13 mouse cellular contexts compared by ENCODE assay signal in the genomic region with DNA sequence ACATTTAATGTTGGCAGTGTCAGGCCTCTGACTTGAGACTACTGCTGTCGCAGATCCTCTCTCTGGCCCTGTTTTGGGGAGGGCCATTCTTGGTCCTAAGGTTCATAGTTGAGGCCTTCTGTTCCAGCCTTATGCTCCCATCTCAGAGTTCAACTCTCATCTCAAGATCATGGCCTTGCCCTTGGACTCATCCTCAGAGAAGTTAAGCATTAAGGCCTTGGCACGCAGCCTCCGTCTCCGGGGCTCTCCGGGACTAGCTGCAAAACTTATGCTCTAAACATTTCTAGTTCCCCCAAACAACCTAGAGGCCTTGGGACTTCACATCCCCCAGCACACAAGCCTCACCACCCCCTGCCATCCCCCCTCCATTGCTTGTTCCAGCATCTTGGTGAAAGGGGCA. TPM values are rescaled to one million over a fixed set of nuclear protein-coding genes. Genes with fewer than 3 reads are reported as not detected.
DNase-seq lines count a peak whose midpoint lies in the region; ATAC-seq and TF ChIP-seq lines count a peak whose summit lies in the region.
"Had no signal": no experiment of that assay in that cellular context is flagged by ENCODE, and none has a peak within 500 bp of the region (broad histone marks: within the 10 kb centered on the region; RNA-seq: fewer than 3 reads in every experiment).

No protein-coding gene starts in this region.

- H3K9me3 ChIP-seq in forebrain, embryonic 13.5 days (replicated peaks), result 0 out of 2 replicates have a peak, but pooled peaks cover 3% of the 10 kb centered on the region
- H3K9me3 ChIP-seq in forebrain, embryonic 12.5 days, result no peaks in the 10 kb centered on the region
- no peaks in the 10 kb centered on the region for H3K9me3 ChIP-seq in midbrain, embryonic 10.5 days (replicated peaks)
- H3K9me3 ChIP-seq in midbrain, embryonic 16.5 days (replicated peaks; ENCODE audit: control insufficient read depth, low read length, poor library complexity, severe bottlenecking), result no peaks in the 10 kb centered on the region
- no peaks in the 10 kb centered on the region for H3K9me3 ChIP-seq in limb, embryonic 14.5 days (ENCODE audit: control insufficient read depth, low read length)
- H3K9me3 ChIP-seq: heart, embryonic 10.5 days had no signal

- H3K4me3 ChIP-seq in forebrain, embryonic 13.5 days, result no peak overlapping the region
- H3K4me3 ChIP-seq in forebrain, embryonic 12.5 days (replicated peaks), result no peak overlapping the region
- no peak overlapping the region for H3K4me3 ChIP-seq in midbrain, embryonic 10.5 days
- H3K4me3 ChIP-seq in midbrain, embryonic 16.5 days (ENCODE audit: low read depth, low read length), result no peak overlapping the region
- no peak overlapping the region for H3K4me3 ChIP-seq in limb, embryonic 14.5 days (replicated peaks; ENCODE audit: low read length)
- H3K4me3 ChIP-seq: heart, embryonic 10.5 days had no signal

- H3K4me2 ChIP-seq in forebrain, embryonic 13.5 days, result no peak overlapping the region
- H3K4me2 ChIP-seq in forebrain, embryonic 12.5 days, result no peak overlapping the region
- H3K4me2 ChIP-seq in midbrain, embryonic 16.5 days (ENCODE audit: low read length), result no peak overlapping the region
- H3K4me2 ChIP-seq in limb, embryonic 14.5 days (replicated peaks; ENCODE audit: low read depth, low read length, severe bottlenecking), result no peak overlapping the region

- H3K9ac ChIP-seq in forebrain, embryonic 13.5 days, result no peak overlapping the region
- no peak overlapping the region for H3K9ac ChIP-seq in forebrain, embryonic 12.5 days
- H3K9ac ChIP-seq in midbrain, embryonic 16.5 days (ENCODE audit: low read depth, low read length), result no peak overlapping the region
- H3K9ac ChIP-seq in limb, embryonic 14.5 days (ENCODE audit: low read depth, low read length, severe bottlenecking), result no peak overlapping the region

- no peaks in the 10 kb centered on the region for H3K36me3 ChIP-seq in forebrain, embryonic 13.5 days (ENCODE audit: poor library complexity, severe bottlenecking)
- H3K36me3 ChIP-seq in forebrain, embryonic 12.5 days (replicated peaks), result no peaks in the 10 kb centered on the region
- H3K36me3 ChIP-seq in midbrain, embryonic 10.5 days, result no peaks in the 10 kb centered on the region
- H3K36me3 ChIP-seq in midbrain, embryonic 16.5 days (ENCODE audit: control insufficient read depth, insufficient read depth, low read length), result no peaks in the 10 kb centered on the region
- no peaks in the 10 kb centered on the region for H3K36me3 ChIP-seq in limb, embryonic 14.5 days (ENCODE audit: control insufficient read depth, insufficient read depth, low read length)
- H3K36me3 ChIP-seq: heart, embryonic 10.5 days had no signal

- no peak for TF ChIP-seq POLR2A in limb, embryonic 14.5 days (IDR thresholded peaks at IDR 0.05; ENCODE audit: borderline replicate concordance, extremely low read depth, insufficient read depth, insufficient read length)

- H3K27ac ChIP-seq in forebrain, embryonic 13.5 days, result 0 out of 2 replicates have a peak overlapping the region, but pooled peaks have one; percentile 25
- no peak overlapping the region for H3K27ac ChIP-seq in forebrain, embryonic 12.5 days
- peak overlapping the region; percentile 65 for H3K27ac ChIP-seq in midbrain, embryonic 10.5 days (replicated peaks)
- H3K27ac ChIP-seq in midbrain, embryonic 16.5 days (ENCODE audit: low read length), result no peak overlapping the region
- 0 out of 2 replicates have a peak overlapping the region, but pooled peaks have one; percentile 1 for H3K27ac ChIP-seq in limb, embryonic 14.5 days (replicated peaks; ENCODE audit: low read depth, low read length)
- H3K27ac ChIP-seq: heart, embryonic 10.5 days had no signal

- H3K4me1 ChIP-seq in forebrain, embryonic 13.5 days, result peaks cover 26% of the 10 kb centered on the region
- H3K4me1 ChIP-seq in forebrain, embryonic 12.5 days, result peaks cover 18% of the 10 kb centered on the region
- H3K4me1 ChIP-seq in midbrain, embryonic 10.5 days, result peaks cover 29% of the 10 kb centered on the region
- peaks cover 15% of the 10 kb centered on the region for H3K4me1 ChIP-seq in midbrain, embryonic 16.5 days (ENCODE audit: control insufficient read depth, insufficient read depth, low read length)
- H3K4me1 ChIP-seq in limb, embryonic 14.5 days (ENCODE audit: control insufficient read depth, insufficient read depth, low read length), result peaks cover 13% of the 10 kb centered on the region

- WGBS in forebrain, embryonic 13.5 days, result 97% methylated on average over 5 of the region's 5 CpGs
- 97% methylated on average over 5 of the region's 5 CpGs for WGBS in forebrain, embryonic 12.5 days
- 93% methylated on average over 5 of the region's 5 CpGs for WGBS in midbrain, embryonic 10.5 days
- 93% methylated on average over 5 of the region's 5 CpGs for WGBS in midbrain, embryonic 16.5 days
- WGBS in limb, embryonic 14.5 days, result 94% methylated on average over 5 of the region's 5 CpGs

- ATAC-seq in forebrain, embryonic 13.5 days, result no peak
- no peak for ATAC-seq in forebrain, embryonic 12.5 days (ENCODE audit: low FRiP score)
- no peak for ATAC-seq in midbrain, embryonic 16.5 days
- no peak for ATAC-seq in limb, embryonic 14.5 days (ENCODE audit: low FRiP score, low read depth)
- ATAC-seq in erythroblast, adult 5-6 weeks (replicated peaks; ENCODE audit: low FRiP score, poor library complexity, severe bottlenecking), result no peak

- no peak for DNase-seq in midbrain, embryonic 10.5 days (ENCODE audit: low spot score)
- DNase-seq in kidney, adult 18-20 months, result peak; percentile 57
- DNase-seq in limb, embryonic 14.5 days (ENCODE audit: low spot score), result no peak
- no peak for DNase-seq in ovary, postnatal 36 days (ENCODE audit: low spot score)
- DNase-seq: cerebellum, adult 9-11 months; lung, adult 2 months had no signal

- H3K27me3 ChIP-seq in forebrain, embryonic 13.5 days, result no peaks in the 10 kb centered on the region
- no peaks in the 10 kb centered on the region; the same call in 1 of the 2 replicates for H3K27me3 ChIP-seq in forebrain, embryonic 12.5 days
- H3K27me3 ChIP-seq in midbrain, embryonic 10.5 days (ENCODE audit: low read depth, poor library complexity, severe bottlenecking), result peaks cover 9% of the 10 kb centered on the region
- H3K27me3 ChIP-seq in midbrain, embryonic 16.5 days (ENCODE audit: control insufficient read depth, insufficient read depth, low read depth, low read length), result no peaks in the 10 kb centered on the region
- H3K27me3 ChIP-seq in limb, embryonic 14.5 days (ENCODE audit: control insufficient read depth, insufficient read depth, low read length), result no peaks in the 10 kb centered on the region

RNA-seq across cellular contexts. Expression of gene Fgfr4, which starts 15.8 kb away (rescaled TPM):
- polyA plus RNA-seq in forebrain, embryonic 13.5 days (2015; fragmentation: Nextera tagmentation; extraction: Ambion mirVana), result 0.25 and 0.48 TPM in 2 replicates
- polyA plus RNA-seq in forebrain, embryonic 12.5 days (2016; fragmentation: Nextera tagmentation; extraction: Ambion mirVana), result 0.15 and 0.20 TPM in 2 replicates
- 0.25 and 0.35 TPM in 2 replicates for polyA plus RNA-seq in midbrain, embryonic 10.5 days (2016; fragmentation: Nextera tagmentation; extraction: Ambion mirVana)
- 0.60 and 0.82 TPM in 2 replicates for polyA plus RNA-seq in midbrain, embryonic 16.5 days (2015; fragmentation: Nextera tagmentation; extraction: Ambion mirVana)
- polyA plus RNA-seq in limb, embryonic 14.5 days (2012; rRNA removed), result 38.9 and 47.4 TPM in 2 replicates
- 10.9 and 12.1 TPM in 2 replicates for polyA plus RNA-seq in limb, embryonic 14.5 days (2014; fragmentation: Nextera tagmentation; extraction: Ambion mirVana)
- not detected in 2 replicates for total RNA-seq in erythroblast, adult 5-6 weeks (2015; ENCODE audit: low replicate concordance)
- total RNA-seq in erythroblast, adult 5-6 weeks (2017; ENCODE audit: low replicate concordance), result not detected in 2 replicates

RNA-seq across cellular contexts. Expression of gene Gm17617, which starts 34.9 kb away (rescaled TPM):
- polyA plus RNA-seq in forebrain, embryonic 13.5 days (2015; fragmentation: Nextera tagmentation; extraction: Ambion mirVana), result not detected in 2 replicates
- polyA plus RNA-seq in forebrain, embryonic 12.5 days (2016; fragmentation: Nextera tagmentation; extraction: Ambion mirVana), result not detected in 2 replicates
- polyA plus RNA-seq in midbrain, embryonic 10.5 days (2016; fragmentation: Nextera tagmentation; extraction: Ambion mirVana), result not detected in 2 replicates
- not detected in 2 replicates for polyA plus RNA-seq in midbrain, embryonic 16.5 days (2015; fragmentation: Nextera tagmentation; extraction: Ambion mirVana)
- not detected in 2 replicates for polyA plus RNA-seq in limb, embryonic 14.5 days (2012; rRNA removed)
- polyA plus RNA-seq in limb, embryonic 14.5 days (2014; fragmentation: Nextera tagmentation; extraction: Ambion mirVana), result not detected in 2 replicates
- not detected in 2 replicates for total RNA-seq in erythroblast, adult 5-6 weeks (2015; ENCODE audit: low replicate concordance)
- not detected in 2 replicates for total RNA-seq in erythroblast, adult 5-6 weeks (2017; ENCODE audit: low replicate concordance)
- total RNA-seq: left cerebral cortex, postnatal 10 days had no signal
- polyA plus RNA-seq: heart, embryonic 10.5 days; lung, adult 2 months; testis, adult 2 months had no signal

RNA-seq across cellular contexts. Expression of gene Nsd1, which starts 41.3 kb away (rescaled TPM):
- polyA plus RNA-seq in forebrain, embryonic 13.5 days (2015; fragmentation: Nextera tagmentation; extraction: Ambion mirVana), result 70.7 and 77.2 TPM in 2 replicates
- 83.4 and 83.6 TPM in 2 replicates for polyA plus RNA-seq in forebrain, embryonic 12.5 days (2016; fragmentation: Nextera tagmentation; extraction: Ambion mirVana)
- 70.7 and 72.9 TPM in 2 replicates for polyA plus RNA-seq in midbrain, embryonic 10.5 days (2016; fragmentation: Nextera tagmentation; extraction: Ambion mirVana)
- 45.2 and 54.8 TPM in 2 replicates for polyA plus RNA-seq in midbrain, embryonic 16.5 days (2015; fragmentation: Nextera tagmentation; extraction: Ambion mirVana)
- polyA plus RNA-seq in limb, embryonic 14.5 days (2012; rRNA removed), result 40.0 and 41.6 TPM in 2 replicates
- 65.8 and 66.5 TPM in 2 replicates for polyA plus RNA-seq in limb, embryonic 14.5 days (2014; fragmentation: Nextera tagmentation; extraction: Ambion mirVana)
- total RNA-seq in erythroblast, adult 5-6 weeks (2015; ENCODE audit: low replicate concordance), result 23.0 and 33.8 TPM in 2 replicates
- total RNA-seq in erythroblast, adult 5-6 weeks (2017; ENCODE audit: low replicate concordance), result 21.0 and 29.0 TPM in 2 replicates

Comparison
In these comparisons a context has a peak if more than half of its experiments do, and no peak if none do; other contexts are left out.
1. H3K27ac ChIP-seq: peak in forebrain, embryonic 13.5 days (single experiment), midbrain, embryonic 10.5 days (single experiment) and limb, embryonic 14.5 days (single experiment); none in forebrain, embryonic 12.5 days (single experiment) and midbrain, embryonic 16.5 days (single experiment).